Mouse (Mus musculus): Measurements from ENCODE around the gene Lefty1. TPM values are rescaled to one million over a fixed set of nuclear protein-coding genes. Genes with fewer than 3 reads are reported as not detected.
"Not testable (repeated sequence)": the region's sequence is repeated elsewhere in the genome, so short reads cannot be mapped to it uniquely, and the experiment has no call there.

Lefty1 gene
- 1.8 and 4.3 TPM in 2 replicates for polyA plus RNA-seq (2012; rRNA removed)

DNA sequence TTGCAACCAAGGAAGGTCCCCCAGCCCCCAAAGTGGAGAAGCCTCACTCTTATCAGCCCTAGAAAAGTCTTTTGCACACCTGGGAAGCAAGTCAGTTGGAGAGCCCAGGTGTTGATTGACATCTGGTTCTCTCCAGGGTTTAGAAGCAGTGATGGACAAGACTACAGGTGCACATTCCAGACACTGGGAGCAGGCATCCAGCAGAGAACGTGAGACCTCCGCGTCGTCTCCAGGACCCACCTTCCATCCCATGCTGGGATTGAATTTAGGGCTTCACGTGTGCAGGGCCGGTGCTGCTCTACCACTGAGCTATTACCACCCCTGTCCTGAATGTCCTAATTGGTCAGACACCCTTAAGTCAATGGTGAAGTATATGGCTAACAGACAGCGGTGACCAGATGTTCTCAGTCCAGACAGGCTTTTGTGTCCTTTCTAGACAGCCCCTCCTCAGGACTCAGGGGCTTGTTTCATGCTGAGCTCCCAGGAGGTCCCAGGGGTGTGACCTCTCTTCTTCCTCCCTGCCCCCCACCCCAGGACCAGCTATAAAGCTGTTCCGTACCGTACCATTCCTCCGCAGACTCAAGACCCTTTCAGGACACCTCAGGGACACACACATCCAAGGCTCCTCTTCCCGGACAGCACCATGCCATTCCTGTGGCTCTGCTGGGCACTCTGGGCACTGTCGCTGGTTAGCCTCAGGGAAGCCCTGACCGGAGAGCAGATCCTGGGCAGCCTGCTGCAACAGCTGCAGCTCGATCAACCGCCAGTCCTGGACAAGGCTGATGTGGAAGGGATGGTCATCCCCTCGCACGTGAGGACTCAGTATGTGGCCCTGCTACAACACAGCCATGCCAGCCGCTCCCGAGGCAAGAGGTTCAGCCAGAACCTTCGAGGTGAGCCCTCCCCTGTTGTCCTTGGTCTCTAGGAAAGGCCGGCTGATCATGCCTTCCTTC, at the start of gene Lefty1:
TSS of gene Lefty1 (plus strand) at position 556 of the 953 bp plus-strand sequence.
- DNase-seq (ENCODE audit: extremely low spot score in 1 of 2, low spot score in 1 of 2): no peak

DNA sequence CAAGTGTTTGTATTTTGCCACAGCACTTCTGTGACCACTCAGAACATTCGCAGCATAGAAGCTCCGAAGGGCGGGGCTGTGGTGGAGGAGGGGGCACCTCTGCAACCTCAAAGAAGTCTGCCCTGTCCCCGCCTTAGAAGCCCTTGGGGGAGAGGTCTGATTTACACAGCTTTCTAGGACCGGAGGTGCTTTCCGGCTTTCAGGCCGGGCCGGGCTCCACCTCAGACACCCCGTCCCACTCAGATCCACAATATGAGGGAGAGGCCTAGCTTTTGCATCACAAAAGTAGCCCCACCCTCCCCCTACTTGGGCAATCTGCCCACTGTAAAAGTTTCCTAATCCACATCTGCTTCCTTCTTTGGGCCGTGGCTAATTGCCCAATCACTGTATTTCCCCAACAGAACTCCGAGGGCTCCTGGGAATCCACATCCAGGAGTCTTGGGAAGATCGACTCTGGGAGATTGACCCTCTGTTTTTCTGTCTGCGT, 46.2 kb upstream of the Lefty1 start:
- no peak for DNase-seq (ENCODE audit: extremely low spot score in 1 of 2, low spot score in 1 of 2)

DNA sequence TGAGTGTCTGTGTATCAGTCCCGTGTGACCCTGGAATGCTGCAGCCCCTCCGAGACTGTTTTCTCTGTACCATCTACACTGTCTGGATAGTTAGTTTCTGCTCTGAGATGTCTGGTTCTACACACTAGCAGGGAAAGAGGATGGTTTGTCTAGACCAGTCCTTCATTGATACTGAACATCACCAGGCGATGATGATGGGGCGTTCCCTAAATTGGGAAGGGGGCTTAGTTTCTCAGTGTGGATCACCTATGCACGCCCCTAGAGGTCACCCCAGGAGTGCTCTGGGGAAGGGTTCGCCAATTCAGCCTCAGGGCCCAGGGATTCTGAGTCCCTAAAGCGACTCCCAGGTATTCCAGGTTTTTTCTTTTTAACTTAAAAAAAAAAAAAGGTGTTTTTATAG, 45.6 kb upstream of the Lefty1 start:
- no peak for DNase-seq (ENCODE audit: extremely low spot score in 1 of 2, low spot score in 1 of 2)

DNA sequence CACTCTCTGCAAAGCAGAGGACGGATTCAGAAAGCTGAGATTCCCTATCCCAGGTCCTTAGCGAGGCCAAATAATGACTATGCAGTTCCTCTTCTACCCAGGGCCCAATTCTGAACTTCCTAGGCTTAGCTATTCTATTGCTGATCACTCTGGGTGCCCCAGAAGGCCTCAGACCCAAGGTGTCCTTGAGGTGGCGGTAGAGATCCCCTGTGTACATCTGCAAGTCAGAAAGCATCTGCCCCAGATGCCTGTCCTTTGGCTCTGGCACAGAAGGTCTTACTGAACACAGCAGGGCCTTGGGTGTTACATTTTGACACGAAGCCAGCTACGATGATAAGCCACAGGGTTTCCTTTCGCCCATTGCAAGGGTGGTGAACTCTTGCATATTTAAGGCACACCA, 45.0 kb upstream of the Lefty1 start:
- DNase-seq (ENCODE audit: extremely low spot score in 1 of 2, low spot score in 1 of 2): no peak

DNA sequence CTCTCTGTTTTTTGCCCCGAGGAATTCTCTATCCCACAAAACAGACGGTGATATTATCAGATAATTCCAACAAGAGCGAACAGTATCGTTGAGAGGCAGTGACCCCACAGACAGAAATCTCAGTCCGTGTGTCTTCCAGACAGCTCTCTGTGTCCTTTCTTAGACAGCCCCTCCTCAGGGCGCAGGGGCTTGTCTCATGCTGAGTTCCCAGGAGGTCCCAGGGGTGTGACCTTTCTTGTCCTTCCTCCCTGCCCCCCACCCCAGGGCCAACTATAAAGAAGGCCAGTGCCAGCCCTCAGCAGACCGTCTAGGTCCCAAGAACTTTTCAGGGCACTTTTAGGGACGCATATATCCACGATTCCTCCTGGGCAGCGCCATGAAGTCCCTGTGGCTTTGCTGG, 42.0 kb upstream of the Lefty1 start, which contains the start of gene Lefty2:
TSS of gene Lefty2 (plus strand) at position 301 of the 400 bp plus-strand sequence.
- DNase-seq (ENCODE audit: extremely low spot score in 1 of 2, low spot score in 1 of 2): no peak

DNA sequence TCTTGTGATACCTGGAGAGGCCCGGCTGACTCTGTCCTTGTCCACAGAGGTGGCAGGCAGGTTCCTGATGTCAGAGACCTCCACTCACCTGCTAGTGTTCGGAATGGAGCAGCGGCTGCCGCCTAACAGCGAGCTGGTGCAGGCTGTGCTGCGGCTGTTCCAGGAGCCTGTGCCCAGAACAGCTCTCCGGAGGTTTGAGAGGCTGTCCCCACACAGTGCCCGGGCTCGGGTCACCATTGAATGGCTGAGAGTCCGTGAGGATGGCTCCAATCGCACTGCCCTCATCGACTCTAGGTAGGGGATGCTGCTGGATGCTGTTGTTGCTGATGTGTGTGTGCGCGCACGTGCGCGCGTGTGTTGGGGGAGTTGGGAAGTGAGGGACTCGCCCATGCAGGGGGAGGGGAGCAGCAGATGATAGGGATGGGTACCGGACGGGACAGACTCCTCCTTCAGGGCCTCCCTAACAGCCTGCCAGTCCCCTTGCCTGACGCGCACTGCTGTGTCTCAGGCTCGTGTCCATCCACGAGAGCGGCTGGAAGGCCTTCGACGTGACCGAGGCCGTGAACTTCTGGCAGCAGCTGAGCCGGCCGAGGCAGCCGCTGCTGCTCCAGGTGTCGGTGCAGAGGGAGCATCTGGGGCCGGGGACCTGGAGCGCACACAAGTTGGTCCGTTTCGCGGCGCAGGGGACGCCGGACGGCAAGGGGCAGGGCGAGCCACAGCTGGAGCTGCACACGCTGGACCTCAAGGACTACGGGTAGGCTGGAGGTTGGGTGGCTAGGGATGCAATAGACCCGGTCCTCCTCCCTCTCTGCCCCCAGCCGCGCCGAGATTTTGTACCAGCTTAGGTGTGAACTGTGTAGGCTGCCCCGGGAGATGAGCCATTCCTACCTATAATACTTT, 40.5 kb upstream of the Lefty1 start:
- not testable (repeated sequence) for DNase-seq (ENCODE audit: extremely low spot score in 1 of 2, low spot score in 1 of 2)

DNA sequence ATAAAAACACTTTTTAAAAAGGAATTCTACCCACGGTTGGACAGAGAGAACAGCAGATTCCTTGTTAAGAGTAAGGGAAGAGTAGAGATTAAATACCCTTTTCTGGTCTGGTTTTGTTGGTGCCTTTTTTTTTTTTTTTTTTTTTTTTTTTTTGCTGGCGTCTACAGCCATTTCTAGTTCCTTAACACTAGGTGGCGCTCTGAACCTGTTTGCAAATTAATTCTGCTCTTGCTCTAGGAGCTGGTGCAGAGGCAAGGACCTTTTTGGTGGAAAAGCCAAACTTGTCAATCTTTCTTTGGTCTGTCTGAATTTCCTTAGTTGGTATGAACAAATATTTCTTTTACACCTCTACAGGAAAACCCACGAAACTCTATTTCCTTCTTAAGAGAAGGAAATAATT, 33.7 kb upstream of the Lefty1 start:
- DNase-seq (ENCODE audit: extremely low spot score in 1 of 2, low spot score in 1 of 2): peak in 1 of 2 experiments; percentile 77

DNA sequence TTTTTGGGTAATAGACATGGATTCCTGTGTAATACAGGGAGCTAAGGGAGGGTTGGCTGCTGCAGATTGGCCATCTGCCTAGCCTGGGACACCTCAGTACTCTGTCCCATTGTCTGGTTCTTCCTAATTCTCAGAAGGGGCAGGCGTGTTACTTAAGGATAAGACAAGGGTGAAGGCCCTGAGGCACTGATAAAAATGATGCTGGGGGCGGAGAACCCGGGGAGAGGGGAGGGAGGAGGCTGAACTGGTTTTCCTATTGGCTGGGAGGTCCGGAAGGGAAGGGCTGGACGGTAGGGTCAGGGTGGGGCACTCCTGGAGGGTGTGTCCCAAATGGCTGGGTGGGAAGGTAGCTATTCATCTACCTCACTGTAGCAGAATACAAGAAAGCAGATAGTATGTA, 31.9 kb upstream of the Lefty1 start:
- no peak for DNase-seq (ENCODE audit: extremely low spot score in 1 of 2, low spot score in 1 of 2)

DNA sequence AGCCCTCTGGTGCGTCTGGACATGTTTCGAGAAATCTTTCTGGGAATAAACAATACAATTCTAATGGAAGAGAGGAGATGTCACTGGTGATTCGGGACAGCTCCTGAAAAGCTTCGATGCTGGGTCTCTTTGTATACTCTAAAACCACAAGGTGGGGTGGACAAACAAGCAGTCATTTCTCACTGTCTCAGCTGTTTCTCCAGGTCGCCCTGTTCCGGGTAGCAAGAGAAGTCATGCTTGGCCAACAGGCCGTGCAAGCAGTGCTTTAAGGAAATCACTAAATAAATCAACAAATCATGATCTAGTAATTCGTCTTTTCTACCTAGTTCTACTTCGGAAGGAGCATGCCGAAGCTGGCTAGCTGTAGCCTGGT, 31.2 kb upstream of the Lefty1 start:
- DNase-seq (ENCODE audit: extremely low spot score in 1 of 2, low spot score in 1 of 2): no peak

DNA sequence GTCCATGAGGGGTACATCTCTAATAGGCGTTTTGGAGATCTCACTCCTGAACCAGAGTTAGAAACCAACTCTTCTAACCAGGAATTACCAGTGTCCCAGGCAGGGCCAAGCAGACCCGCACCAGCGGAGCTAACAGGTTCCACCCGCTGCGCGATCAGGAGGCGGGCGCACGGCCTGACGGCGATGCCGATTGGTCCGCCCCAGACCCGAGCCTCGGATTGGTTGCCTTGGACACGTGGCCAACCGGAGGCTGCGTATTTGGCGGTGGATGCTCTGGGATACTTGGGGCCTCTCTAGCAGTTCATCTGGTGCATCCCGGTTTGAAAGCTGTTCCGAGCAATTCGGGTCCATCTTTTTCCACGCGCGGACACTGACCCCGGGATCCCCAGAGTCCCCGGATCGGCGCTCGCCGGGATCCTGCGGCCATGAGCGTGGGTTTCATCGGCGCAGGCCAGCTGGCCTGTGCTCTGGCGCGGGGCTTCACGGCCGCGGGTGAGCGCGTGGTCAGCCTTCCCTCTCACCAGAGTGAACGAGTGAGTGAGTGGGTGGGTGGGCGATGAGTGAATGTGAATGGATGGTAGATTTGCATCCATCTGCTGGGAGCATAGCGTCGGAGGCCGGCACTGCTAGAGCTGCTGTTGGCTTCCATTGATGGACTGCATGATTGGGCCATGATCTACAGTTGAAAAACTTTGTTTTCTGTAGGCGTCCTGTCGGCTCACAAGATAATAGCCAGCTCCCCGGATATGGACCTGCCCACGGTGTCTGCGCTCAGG, 30.6 kb upstream of the Lefty1 start, which contains the start of gene Pycr2:
TSS of gene Pycr2 (plus strand) at position 255 of the 776 bp plus-strand sequence.
- peak; percentile 88 to 96 for DNase-seq (ENCODE audit: extremely low spot score in 1 of 2, low spot score in 1 of 2)

DNA sequence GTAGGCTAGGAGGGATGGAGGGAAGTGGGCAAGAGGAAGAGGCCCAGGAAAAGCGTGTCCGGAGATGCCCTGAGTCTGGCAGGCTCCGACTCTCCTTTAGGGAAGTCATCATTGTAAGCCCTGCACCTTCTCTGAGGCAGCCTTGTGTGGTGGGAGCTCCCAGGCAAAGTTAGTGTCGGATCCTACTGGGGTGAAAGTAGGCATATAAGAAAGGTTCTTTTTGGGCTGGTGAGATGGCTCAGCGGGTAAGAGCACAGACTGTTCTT, 30.1 kb upstream of the Lefty1 start:
- DNase-seq (ENCODE audit: extremely low spot score in 1 of 2, low spot score in 1 of 2): no peak

DNA sequence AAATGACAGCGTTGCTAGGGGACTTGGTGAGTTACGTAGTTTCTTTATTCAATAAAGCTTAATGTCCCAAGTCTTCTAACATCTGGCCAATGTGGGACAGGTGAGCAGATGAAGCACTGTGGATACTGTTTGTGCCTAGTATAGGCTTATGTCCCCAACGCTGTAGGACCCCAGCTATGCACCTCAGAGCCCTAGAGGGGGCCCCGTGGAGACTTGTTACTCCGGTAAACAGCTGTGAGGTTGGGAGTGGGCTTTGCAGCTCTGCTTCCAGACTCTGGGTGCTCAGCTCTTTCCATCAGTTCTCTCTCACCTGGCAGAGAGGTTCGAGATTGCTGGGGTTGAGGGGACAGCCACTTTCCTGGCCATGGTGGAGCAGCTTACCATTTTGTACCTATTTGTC, 29.5 kb upstream of the Lefty1 start:
- no peak for DNase-seq (ENCODE audit: extremely low spot score in 1 of 2, low spot score in 1 of 2)

DNA sequence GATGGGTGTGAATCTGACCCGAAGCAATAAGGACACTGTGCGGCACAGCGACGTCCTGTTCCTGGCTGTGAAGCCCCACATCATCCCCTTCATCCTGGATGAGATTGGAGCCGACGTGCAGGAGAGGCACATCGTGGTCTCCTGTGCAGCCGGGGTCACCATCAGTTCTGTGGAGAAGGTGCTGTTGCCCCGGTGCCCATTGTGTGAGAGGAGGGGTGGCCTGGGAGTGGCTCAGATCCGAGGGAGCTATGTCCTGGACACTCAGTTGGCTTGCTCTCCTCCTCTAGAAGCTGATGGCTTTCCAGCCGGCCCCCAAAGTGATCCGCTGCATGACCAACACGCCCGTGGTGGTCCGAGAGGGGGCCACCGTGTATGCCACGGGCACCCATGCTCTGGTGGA, 28.9 kb upstream of the Lefty1 start:
- DNase-seq (ENCODE audit: extremely low spot score in 1 of 2, low spot score in 1 of 2): no peak

DNA sequence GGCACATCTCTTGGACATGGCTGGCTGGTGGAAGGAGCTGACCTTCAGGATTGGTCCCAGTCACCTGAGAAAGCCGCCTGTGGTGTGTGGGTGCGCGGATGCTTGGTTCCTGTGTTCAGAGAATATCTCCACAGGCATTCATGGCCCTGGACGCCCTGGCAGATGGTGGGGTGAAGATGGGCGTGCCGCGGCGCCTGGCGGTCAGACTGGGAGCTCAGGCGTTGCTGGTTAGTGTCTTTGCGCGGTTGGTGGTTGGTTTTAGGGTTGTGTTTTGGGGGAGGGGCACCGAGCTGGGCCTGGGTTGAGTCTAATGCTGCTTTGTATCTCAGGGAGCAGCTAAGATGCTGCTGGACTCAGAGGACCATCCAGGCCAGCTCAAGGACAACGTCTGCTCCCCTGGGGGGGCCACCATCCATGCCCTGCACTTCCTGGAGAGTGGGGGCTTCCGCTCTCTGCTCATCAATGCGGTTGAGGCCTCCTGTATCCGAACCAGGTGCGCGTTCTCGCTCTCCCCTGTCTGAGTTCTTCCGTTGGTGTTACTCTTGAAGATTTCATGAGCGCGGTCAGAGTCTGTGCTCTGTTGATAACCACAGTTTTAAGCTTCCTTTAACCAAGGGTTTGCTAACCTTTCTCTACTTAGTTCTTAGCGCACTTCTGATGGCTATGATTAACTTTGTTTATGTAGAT, 28.2 kb upstream of the Lefty1 start:
- DNase-seq (ENCODE audit: extremely low spot score in 1 of 2, low spot score in 1 of 2): no peak

DNA sequence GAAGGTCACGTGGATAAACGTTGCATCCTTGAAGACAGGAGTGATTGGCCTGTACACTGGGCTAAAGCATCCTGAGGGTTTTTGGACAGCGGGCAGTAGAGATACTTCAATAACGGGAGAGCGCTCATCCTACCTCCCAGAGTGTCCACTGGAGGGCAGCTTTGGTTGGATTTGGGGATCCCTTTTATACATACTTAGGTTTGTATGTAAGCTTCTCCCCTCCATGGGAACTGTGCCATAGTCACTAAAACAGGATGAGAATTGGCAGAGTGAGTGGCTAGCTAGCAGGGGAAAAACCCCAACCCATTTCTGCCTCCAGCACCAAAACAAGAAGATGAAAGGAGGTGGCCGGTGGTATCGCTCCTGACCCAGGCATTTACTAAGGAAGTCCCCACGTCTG, 23.7 kb upstream of the Lefty1 start:
- no peak for DNase-seq (ENCODE audit: extremely low spot score in 1 of 2, low spot score in 1 of 2)

DNA sequence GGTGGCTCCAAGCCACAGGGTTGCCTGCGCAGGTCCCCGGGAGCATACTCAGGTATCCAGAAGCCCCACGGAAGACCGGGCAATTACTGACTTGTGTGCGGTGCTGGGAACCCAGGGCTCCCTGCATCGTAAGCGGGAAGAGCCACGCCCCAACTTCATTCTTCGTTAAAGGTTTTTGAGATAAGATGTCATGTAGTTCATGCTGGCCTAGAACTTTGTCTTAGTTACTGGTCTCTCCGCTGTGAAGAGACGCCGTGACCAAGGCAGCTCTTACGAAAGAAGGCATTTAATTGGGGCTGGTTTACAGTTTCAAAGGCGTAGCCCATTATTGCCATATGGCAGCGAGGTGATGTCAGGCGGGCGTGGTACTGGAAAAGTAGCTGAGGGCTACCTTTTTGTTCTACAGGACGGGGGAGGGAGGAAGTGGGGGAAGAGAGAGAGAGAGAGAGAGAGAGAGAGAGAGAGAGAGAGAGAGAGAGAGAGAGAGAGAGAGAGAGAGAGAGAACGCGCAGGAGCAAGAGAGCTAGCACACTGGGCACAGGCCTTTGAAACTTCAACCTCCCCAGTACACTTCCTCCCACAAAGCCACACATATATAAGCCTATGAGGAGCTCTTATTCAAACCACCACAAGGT, 23.1 kb upstream of the Lefty1 start:
- DNase-seq (ENCODE audit: extremely low spot score in 1 of 2, low spot score in 1 of 2): no peak

DNA sequence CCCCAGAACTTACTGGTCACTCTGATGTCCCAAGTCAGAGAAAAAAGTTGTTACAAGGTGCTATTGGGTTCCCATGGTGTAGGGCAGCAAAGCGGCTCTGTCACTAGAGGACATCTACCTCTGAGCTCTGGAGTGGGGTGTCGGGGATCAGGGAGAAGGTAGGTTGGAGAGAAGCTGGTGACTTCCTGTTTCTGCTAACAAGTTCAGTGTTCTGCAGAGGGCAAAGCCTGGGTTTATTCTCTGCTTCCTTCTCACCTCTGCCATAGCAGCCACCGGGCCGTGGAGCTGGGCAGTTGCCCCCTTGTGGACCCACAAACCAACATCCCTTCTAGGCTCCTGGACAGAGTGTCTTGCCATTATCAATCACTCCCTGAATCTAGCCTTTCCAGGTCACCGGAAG, 22.0 kb upstream of the Lefty1 start:
- DNase-seq (ENCODE audit: extremely low spot score in 1 of 2, low spot score in 1 of 2): no peak

DNA sequence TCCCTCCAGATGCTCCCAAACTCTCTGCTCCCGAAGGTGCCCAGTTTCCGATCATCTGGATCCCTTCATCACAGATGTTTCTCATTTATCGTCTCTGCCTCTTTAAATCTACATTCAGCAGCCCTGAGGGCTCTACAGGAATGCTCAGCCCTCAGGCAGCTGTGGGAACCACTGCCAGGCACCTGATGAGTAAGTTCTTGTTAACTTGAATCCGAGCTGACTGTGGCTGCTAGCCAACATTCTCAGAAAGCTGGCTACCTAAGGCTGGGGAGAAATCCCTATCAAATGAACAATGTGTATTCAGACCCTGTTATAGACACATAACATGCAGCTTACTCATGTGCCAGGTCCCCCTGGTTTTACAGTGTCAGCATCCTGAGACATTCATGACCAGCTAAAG, 21.0 kb upstream of the Lefty1 start:
- no peak for DNase-seq (ENCODE audit: extremely low spot score in 1 of 2, low spot score in 1 of 2)

DNA sequence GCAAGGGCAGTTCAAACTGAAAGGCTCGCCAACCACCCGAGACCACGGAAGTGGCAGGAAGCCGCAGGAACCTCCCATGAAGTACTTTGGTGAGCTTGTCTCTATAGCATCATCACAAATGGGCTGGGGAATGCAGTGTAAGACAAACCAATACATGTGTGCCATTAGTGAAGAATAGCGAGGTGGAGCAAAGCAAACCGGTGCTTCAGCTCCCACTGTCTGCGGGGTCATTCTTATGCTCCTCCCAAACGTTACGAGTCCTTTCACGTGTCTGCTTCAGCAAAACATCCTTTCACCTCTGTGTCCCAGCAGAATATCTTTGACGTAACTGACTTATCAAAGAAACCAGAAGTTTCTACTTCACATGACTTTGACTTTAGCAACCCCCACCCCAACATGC, 18.4 kb upstream of the Lefty1 start:
- DNase-seq (ENCODE audit: extremely low spot score in 1 of 2, low spot score in 1 of 2): no peak

DNA sequence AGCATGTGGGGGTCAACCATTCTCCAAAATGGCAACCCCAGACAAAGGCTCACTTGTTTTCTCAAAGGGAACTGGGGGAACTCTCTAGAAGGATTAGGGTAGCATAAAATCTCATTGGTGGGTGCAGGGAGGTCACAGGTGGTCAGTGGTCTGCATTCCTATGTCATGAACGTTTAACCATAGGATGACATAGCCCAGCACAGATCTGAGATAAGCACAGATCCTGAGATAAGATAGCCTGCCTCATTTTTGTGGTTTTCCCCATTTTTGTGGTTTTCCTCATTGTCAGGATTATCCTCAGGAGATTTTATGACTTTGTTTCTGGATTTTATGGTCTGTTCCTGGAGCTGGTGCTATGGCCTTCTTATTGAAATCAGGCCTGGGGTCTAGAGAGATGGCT, 17.8 kb upstream of the Lefty1 start:
- DNase-seq (ENCODE audit: extremely low spot score in 1 of 2, low spot score in 1 of 2): no peak

All from frontal cortex, adult 2 months (tissue).